Mouse (Mus musculus) thymus, postnatal 25 days (tissue): ENCODE results near the gene Gm9833.

Experiments
- DNase-seq: peaks from one replicate; pipeline ENCODE4 v3.0.0; 2022

The Gm9833 gene

GRCm38 (mm10) chr3:10123615-10124014 is 35.7 kb downstream of the Gm9833 start:
- no peak for DNase-seq

GRCm38 (mm10) chr3:10124071-10124470 is 36.2 kb downstream of the Gm9833 start:
- DNase-seq = no peak

DNA sequence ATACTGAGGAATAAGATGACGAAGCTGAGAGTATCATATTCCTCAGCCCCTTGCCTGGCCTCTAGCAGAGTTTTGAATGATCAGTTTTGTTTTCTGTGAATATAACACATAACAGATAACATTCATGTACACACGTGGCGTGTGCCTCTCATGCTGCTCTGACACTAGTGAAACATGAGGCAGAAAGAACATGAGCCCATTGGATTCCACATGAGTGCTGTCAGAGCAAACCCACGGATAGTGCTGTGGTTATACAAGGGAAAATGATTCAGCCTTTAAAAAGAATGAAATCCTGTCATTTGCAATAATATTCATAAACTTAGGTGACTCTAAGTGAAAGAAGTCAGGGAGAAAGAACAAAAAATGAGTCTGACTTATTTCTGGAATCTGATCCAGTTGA is 37.4 kb downstream of the Gm9833 start:
- no peak for DNase-seq

- no peak for DNase-seq
Observed at GRCm38 (mm10) chr3:10126036-10126435, 38.1 kb downstream of the Gm9833 start.

GRCm38 (mm10) chr3:10126502-10126901 is 38.6 kb downstream of the Gm9833 start:
- no peak for DNase-seq

DNA sequence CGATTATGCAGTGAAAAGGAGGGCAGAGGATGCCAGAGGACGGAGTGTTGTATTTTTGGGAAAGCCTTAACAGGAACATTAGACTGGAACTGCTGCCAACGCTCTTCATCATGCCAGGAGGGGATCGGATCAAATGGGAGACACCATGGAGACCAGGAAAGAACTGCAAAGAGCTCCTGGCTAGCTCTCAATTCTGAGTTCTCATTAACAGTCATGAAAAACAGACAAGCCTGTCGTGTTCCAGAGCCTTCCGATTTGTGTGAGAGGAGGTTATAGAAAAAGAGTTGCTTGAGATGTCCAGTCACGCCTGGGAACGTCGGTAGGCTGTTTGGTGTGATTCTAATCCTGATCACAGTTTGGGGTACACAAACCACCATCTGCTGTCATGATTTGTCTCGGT is 39.0 kb downstream of the Gm9833 start:
- DNase-seq = no peak

DNA sequence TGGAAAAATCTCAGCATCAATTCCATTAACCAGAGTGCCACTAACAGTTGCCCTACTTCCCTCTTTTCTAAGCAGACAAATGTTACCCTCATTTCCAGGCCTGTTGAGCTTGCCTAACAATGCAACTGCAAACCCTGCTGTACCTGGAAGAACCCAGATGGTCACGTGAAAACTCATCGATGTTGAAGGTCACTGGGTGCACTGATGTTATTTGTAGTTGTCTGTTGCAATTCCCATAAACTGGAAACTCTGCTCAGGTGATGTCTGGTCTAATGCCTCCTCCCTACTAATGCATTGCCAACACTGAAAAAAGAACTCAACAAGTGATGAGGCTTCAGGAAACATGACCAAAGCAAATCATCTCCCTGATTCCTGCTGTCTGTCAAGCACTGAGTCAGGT is 39.6 kb downstream of the Gm9833 start:
- no peak for DNase-seq
